Mouse (Mus musculus) retina, postnatal 1 day (tissue): Measurements from ENCODE around the gene Cyp4v3.
A peak's percentile ranks its signal among the peaks of the same experiment; 100 is the strongest.
"Not testable (repeated sequence)": the region's sequence is repeated elsewhere in the genome, so short reads cannot be mapped to it uniquely, and the experiment has no call there.

ENCODE experiments used
- DNase-seq: peaks from one replicate; pipeline ENCODE4 v3.0.0-alpha.2; 2012

The Cyp4v3 gene

DNA sequence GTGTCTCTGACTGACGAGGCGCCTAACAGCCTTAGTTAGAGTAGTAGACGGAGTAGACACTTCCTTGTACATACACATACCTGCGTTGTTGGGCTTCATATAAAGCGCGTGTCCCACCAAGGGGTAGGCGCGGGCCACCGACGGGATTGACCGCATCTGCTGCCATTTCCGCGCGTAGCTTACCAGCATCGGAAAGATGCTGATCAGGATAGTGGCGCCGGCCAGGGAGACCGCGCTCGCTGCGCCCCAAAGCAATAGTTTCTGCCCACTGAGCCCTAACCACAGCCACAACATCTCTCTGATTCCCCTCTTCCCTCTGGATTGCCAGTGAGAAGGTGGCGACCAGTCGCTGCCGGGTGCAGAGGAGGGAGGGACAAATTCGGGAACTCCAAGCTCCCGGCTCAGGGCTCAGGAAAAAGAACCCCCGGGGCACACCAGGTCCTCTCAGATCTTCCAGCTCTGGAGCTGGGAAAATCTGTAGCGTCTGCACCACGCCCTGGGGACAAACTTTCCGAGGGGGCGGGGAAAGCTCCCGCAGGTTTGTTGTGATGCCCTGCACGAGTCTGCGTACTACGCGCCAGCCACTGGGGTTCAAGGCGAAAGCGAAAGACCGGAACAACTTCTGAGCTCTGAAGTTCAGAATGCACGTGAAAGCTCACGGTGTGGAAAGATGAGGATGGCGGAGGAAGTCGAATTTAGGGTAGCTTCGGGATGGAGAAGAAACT is at the start of gene Cyp4v3:
Cyp4v3 (minus strand) TSS at position 532 of the 725 bp plus-strand sequence.
- DNase-seq, result peak; percentile 79

DNA sequence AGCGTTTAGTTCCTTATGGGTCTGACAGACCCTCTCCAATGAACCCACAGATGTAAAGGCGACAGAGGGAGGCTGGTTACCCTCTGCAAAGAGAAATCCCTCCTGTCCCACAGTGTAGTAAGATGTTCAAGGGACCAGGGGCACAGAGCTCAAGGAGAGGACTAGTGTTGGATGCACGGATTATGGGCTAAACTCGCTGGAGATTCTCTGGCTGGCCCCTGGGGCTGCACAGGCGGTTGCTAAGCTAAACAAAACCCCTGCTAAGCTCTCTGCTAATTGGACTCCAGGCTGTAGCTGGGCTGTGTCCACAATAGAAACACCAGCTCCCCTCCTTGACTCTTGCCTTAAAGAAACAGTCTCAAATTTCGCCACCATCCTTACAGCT is 48.9 kb upstream of the Cyp4v3 start, which contains the start of gene Fam149a:
Fam149a (minus strand) TSS at position 329 of the 385 bp plus-strand sequence.
- DNase-seq, result peak; percentile 89

DNA sequence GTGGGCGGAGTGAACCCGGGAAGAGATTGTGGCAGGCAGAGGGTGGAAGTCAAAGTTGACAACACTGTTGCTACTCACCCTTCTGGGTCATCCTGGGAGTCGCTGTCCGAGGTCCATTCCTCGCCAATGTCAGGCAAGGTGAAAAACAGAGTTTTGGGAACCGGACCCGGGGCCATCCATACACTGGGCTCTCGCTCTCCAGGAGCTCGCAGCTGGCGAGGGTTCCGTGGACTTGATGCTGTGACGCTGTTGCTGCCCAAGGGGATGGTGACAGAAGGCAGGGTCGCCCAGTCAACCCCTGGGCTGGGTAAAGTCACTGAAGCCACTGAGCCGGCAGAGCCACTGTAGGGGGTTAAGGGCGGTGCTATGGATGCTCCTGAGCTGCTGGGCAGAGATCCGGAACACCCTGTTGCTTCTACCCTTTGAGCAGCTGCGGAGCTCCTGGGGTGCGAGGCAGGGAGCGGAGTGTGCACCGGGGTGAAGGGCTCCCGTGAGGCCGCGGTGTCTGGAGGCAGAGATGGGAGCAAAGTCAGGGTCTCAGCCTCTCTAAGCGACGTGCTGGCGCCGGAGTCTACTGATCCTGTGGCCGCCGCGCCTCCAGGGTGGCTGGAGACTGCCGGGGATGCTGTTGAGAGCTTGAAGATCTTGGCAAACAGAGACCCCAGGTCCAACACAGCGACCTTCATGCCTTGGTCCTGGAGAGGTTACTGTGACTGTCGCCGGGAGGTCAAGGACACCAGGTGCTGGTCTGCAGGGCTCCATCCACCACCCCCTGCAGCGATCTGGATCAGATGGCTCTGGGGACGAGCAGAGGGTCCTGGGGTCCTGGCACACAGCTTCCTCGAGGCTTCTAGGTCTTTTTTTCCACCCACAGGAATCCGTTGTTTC is 48.3 kb upstream of the Cyp4v3 start:
- peak; percentile 57 for DNase-seq

DNA sequence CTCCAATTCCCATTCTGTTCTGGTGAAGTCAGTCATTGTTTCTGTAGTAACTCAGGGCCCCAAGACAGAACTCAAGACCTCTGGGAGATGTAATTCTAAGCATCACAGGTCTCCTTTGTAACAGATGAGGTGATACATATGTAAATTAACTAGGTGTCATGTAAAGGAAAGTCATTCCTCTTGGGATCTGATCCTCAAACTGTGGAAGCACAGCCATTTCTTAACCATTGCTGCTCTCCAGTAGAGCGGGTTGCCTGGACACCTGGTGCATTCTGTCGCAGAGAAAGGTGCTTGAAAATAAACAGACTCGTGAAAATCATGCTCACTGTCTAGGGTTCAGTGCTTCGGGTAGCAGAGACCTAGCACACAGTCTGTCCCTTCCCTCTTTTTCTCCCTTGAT is 47.6 kb upstream of the Cyp4v3 start:
- no peak for DNase-seq

DNA sequence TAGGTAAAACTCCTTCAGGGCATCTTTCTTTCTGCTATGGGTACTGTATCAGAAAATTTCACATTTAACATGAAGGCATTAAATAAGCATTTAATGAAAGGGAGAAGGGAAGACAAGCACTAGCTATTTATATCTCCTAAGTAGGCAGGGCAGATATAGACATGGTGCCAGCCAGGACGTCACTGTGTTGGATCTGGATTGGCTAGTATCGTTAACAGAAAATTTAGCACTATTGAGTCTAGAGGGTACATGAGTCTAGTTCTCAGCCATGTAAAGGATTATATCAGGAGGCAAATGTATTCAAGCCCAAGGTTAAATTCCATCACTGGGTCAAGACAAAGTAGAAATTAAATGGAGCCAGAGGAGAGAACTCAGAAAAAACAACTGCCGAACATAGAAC is 41.1 kb upstream of the Cyp4v3 start:
- DNase-seq, result no peak

DNA sequence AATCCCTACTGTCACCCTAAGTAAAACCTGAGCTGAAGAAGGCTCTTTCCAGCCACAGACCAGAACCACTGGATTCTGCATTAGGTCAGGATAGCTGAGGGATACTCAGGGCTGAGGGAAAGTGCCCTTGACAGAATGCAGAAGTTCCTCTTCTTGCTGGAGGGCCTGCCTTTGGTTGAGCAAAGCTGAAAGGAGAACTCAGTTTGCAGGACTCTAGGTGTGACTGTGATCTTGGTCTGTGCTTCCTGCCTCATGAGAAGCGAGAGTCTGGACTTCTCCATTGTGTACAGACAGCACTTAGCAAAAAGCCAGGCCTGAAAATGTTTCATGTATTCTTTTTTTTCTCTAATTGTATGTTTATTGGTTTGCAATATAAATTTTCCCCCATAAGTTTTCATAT is 34.1 kb upstream of the Cyp4v3 start:
- DNase-seq, result no peak

DNA sequence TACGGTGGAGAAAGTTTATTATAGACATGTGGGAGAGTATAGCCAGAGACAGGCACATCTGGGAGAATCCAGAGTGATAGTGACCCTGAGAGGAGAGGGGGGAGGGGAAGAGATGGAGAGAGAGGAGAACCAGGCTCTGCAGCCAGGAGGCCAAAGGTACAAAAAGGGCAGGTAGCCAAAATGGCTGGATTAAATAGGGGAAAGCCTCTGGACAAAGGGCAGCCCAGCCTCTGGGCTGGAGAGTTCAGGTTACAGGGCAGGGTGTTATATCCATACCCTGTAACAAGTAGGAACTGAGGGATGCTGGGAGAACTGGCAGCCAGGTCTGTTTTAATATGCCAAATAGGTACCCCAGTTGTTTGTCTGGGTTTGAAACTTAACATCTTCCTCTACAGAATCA is 30.2 kb upstream of the Cyp4v3 start:
- DNase-seq, result no peak

DNA sequence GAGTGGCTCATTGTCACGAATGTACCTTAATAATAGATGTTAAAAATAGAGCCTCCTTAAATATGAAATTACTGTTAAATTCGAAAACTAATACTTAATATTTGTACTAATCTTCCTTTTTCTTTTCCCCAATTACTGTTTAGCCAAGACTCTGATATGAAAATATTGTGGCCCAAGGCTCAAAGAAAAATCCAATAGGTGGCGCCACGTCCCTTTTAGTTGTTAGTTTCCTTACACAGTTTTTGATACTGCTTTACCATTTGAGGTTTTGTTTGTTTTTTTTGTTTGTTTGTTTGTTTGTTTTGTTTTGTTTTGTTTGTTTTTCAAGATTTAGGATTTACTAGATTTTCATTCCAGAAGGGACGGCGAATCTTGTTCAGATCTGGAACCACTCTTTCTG is 29.3 kb upstream of the Cyp4v3 start:
- peak; percentile 57 for DNase-seq

DNA sequence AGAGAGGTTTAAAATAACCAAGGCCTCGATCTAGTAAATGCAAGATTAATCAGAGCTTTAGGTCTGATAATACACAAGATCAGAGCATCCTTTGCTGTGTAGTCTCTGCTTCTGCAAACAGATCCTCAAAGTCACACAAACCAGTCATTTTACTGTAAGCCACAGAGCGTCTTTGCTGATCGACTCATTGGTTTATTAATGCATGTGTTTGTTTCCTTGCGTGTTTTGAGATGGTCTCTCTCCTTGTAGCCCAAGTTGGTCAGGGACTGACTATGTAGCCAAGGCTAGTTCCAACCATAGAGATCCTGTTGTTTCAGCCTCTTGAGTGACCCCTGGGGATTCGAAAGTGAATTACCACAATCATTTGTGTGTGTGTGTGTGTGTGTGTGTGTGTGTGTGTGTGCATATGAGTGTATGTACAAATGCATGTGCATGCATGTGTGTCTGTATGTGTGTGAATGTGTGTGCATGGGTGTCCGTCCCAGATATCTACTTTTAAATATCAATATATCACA is 26.1 kb upstream of the Cyp4v3 start:
- DNase-seq, result peak; percentile 59

DNA sequence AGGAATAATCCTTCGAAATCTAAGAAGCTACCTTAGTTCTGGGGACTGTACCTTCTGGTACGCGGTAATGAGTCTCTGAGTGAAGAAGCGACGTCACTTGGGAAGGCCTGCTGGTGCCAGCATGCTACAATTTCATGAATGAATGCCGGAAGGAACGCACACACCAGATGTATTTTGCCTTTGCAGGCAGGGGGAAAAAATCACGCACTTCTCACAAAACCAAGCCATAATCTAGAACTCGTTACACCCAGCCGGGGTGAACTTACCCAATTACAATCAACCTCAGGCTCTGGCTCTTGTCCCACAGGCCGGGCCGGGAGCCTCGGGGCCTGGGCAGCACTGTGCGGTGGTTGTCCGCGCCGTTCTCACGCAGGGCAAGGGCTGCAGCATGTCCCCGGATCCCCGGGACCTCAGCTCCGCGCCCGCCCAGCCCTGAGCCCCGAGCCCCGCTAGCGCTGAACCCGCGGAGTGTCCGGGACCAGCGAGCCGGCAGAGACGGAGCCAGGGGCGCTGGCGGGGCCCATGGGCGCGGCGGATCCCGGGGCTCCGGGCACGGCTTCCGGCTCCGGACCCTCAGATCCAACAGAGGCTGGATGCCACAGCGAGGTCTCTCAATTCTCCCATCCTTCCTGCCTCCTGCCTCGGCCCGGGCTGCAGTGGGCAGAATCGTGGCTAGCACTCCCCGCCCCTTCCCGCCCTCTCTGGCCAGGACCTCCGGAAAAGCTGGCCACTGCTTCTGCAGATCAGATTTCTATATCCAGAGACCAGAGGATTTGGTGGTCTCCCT is 25.3 kb upstream of the Cyp4v3 start:
- peak; percentile 56 for DNase-seq

DNA sequence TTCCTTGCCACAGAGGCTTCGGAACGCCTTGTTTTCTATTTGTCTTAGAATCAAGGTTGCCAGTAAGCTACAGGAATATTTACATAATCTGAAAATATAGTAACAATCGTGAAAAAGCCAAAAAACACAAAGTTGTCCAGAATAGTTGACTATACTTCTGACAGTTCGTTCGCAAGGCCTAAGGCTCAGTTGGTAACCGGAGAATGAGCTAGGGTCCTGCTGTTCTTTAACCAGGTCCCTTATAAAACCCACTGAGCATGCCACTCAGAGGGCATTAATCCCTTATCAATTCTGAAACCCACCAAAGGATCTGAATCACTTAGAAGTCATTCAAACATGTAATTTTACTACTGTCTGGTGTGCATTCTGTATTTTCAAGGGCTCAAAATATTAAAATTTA is 22.8 kb upstream of the Cyp4v3 start:
- DNase-seq, result no peak

DNA sequence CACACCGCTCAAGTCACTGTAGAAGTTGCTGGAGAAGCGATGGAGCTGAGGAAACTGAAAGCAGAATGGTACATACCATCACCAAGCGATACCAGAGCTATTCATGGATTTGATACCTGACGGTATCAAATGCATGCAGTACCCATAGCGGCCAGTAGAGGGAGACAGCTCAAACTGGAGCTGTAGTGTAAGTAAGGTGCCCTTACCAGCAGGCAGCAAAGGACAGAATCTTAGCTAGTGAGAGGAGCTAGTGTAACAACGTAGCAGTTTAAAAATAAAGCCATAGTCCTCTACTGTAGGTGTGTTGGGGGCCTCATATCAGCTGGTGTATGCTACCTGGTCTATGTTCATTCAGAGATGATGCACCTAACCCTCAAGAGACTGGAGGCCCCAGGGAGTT is 12.0 kb upstream of the Cyp4v3 start:
- DNase-seq, result peak; percentile 87

DNA sequence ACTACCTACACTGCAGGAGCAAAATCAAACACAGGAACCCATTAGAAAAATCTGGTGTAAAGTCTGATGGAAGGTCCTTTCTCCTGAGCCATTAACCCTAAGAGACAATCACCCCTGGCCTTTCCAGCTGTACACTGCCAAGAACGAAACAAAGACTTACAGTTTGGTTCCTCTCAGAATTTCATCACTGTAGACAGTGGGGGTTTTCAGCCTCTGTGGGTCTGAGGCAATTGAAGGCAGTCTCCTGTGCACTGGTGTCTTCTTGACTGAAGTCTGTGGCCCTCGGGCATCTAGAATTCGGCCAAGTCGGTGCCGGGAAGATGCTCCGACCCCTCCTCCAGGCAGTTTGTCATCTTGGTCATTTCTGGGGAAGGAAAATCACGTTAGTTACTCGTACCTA is 11.3 kb upstream of the Cyp4v3 start:
- DNase-seq, result no peak

DNA sequence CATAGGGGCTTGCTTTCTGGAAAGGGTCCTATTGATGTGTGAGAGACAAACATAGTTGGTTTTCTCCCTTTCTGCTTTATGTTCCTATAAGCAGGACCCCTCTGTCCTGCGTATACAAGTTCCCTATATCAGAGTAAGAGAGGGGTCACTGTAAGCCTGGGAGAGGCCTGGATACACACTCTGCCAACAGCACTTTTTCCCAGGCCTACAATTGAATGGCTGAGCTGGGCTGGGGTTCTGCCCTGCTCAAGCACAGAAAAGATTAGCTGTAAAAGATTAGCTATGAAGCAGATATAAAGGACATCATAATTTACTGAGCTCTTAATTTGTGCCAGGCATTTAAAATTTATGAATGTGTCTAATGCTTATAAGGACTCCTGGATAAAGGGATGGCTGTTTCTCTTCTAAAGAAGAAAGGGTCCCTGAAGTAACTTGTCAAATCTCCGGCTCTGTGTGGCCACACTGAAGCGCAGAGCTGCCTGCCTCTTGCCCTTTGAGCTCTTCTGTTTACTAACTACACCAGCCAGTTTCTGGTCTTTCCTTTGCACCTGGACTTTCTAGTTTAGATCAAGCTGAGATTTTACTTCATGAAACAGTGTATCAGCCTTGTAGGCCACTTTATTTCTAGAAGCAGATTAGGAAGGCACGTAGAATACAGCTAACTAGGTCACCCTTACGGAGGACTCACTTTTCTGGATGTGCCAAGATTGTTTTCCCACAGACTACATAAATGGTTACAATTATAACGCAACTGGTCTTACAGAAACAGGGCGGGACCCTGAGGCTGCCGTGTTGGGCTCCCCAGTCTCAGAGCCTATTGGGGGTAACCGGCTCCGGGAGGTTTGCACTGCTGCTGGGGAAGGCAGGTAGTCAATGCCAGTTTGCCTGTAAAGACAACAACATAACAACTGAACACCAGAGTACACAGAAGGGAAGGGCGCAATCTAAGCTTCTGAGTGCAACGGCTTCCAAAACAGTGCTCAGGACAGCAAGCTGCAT is 8.9 kb upstream of the Cyp4v3 start:
- peak; percentile 46 for DNase-seq

DNA sequence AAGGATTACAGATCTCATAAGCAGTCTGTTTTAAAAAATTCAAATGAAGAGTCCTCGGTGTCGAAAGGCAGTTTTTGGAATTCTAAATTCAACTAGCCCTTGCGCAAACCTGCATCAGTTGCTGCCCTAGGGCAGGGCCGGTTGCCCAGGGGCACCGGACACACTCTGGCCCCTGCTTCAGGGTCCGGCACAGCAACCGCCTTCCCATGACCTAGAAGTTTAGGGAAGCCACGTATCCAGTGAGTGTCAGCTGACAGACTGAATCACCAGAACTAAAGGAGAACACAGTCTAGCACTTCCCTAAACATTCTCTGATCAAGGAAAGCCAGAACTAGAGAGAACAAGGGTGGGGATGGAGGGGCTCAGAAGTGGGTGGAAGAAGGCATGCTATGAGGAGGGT is 477 bp upstream of the Cyp4v3 start:
- DNase-seq, result peak; percentile 28

DNA sequence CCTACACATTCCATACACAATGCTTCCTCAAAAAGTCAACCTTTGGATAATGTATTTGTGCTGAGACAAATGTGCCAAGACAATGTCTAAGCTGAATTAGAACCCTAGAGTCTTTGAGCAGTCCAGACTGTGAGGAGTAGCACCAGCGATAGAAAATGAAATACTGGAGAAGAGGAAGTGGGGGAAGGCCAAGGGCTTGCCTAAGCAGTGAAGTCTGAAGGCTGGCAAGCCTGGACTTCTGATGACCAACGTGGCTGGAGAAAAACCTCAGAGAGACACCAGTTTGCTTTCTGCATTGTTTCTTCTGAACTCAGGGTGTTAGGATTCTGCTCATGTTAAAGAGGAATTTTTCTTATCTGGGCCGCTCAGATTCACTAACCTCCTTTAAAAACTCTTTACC is 2.2 kb downstream of the Cyp4v3 start:
- no peak for DNase-seq

DNA sequence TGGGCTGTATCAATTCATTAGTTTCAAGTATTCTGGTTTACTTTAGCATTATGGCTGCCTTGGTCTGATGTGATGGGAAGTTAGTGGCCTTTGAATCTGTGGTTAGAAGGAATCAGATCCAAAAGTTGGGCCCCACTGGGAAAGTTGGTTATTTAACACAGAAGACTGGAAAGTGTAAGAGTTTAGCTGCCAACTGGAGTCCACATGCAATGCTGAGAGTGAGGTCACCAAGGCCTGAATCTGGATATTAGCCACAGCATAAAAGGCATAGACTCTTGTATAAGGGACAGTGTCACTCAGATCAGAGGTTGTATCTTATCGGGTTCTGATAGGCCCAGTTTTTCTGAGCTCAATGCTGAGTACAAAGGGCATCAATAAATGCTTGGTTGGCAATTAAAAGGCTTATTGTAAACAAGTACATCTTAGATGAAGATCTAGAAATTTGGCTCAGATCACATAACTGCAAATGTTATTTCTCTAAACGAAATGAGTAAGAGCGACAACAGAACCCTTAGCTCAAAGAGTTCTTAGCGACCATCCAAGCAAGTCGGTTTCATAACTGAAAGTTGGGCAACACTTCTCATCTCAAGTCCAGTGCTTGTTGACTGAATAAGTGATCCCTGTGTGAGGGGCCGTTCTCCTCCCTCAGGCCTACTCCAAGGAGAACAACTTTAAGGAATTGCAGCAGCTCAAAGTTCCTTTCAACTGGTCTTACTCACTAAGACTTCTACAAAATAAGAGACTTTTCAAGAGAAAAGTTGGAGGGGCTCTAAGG is 3.6 kb downstream of the Cyp4v3 start:
- no peak for DNase-seq

DNA sequence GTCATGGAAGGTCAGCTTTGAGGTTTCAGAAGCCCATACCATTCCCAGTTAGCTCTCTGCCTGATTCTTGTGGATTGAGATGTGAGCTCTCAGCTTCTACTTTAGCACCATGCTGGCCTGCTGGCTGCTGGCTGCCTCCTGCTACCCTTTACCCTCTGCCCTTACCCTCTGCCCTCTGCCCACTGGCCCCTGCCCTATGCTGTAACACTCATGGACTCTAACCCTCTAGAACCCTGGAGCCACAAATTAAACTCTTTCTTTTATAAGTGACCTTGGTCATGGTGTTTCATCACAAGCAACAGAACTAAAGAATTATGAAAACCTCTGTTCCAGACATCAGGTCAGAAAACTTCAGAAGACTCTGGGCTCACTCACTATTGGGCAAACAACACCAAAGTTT is 5.9 kb downstream of the Cyp4v3 start:
- DNase-seq, result not testable (repeated sequence)

DNA sequence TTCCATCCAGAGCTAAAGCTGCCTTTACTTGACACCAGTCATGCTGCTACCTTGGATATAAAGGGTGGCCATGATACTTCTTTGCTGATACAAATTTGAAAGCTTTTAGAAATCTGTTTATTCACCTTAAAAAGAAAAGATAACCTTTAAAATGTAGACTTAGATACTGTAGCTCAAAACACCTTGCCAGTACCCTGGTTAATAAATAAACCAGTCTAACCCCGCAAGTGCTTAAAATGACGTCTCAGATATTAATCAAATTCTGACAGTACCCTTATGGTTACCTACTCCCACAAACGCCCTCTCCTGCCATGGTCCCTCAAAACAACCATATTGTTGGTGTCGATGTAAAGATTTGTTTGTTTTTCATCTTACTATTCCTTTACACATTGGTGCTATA is 8.9 kb downstream of the Cyp4v3 start:
- no peak for DNase-seq

DNA sequence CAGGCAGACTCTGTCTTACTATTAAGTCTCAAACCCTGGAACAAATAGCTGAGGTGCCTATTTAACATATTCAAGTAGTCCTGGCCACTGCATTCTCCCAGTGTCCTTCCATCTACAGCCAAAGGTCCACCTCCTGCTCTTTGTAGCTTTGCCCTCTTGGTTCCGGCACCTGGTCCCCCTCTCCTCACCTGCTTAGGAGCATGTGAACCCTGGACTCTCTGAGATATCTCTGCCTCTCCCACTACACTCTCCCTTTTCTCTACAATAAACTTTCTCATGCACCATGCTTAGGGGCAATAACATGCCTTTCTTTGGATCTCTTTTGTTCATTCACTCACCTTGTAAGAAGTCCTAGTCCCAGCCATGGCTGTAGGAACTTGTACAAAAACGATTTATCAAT is 11.7 kb downstream of the Cyp4v3 start:
- DNase-seq, result no peak

DNA sequence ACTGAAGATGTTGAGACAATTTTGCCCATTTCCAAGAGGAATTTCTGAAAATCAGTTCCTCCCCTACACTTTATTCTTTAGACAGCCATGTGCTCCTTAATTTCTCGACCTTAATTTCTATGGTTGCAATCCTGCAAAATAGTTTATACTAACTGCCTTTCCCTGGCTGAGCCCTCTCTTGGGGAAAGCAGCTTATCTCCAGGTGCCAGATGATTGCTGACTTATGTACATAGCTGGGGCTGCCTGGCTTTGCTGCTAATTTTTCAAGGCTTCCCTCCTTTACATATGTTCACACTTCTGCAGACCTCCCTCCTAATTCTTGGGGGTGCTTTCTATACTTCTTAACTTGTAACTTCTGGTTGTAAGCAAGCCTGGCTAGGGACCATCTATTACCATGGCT is 12.1 kb downstream of the Cyp4v3 start:
- no peak for DNase-seq
